Mouse (Mus musculus) E14TG2a.4 (cell line): ENCODE results near the gene Glt8d1.

ENCODE experiments used
- CTCF ChIP-seq: conservative IDR thresholded peaks from 2 replicates; pipeline ENCODE4 v1.5.1; 2014; ENCODE audit warnings: low read length
- NANOG ChIP-seq: IDR thresholded peaks from 2 replicates; pipeline ENCODE4 v1.6.1; 2014; ENCODE audit warnings: borderline replicate concordance, low read length, mixed read lengths
- POU5F1 ChIP-seq: IDR thresholded peaks from 2 replicates; pipeline ENCODE4 v1.6.1; 2014; ENCODE audit warnings: low read length, borderline replicate concordance

DNA sequence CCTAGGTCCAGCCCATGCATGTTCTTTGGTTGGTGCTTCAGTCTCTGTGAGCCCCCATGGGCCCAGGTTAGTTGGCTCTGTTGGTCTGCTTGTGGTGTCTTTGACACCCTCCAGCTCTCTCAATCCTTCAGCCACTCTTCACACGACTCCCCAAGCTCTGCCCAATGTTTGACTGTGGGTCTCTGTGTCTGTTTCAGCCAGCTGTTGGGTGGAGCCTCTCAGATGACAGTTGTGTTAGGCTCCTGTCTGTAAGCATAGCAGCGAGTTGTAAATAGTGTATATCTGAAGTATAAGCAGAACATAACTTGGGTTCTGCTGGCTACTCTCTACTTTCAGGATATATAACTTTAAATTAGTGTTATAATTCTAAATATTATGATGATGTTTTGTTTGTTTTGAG, 42.7 kb upstream of the Glt8d1 start:
- TF ChIP-seq CTCF: no peak
- TF ChIP-seq NANOG: no peak
- TF ChIP-seq POU5F1: no peak
